Mouse (Mus musculus) cerebellum, postnatal 14 days (tissue): Measurements from ENCODE around the gene Josd2.

Experiments
- DNase-seq, 2 experiments: peaks; one replicate each; pipeline ENCODE4 v3.0.0; 2021; ENCODE audit warnings: mixed read lengths in 2 of 2

Josd2 gene

GRCm38 (mm10) chr7:44472961-44473646 lies 5.3 kb downstream of the Josd2 start:
- peak in 1 of 2 experiments; percentile 40 for DNase-seq

- DNase-seq: peak; percentile 47 to 64
These were observed 6.6 kb downstream of the Josd2 start for GRCm38 (mm10) chr7:44474419-44474818.

- DNase-seq: peak in 1 of 2 experiments; percentile 14
These were observed 7.3 kb downstream of the Josd2 start for GRCm38 (mm10) chr7:44475046-44475614.

GRCm38 (mm10) chr7:44482836-44483435 lies 15.2 kb downstream of the Josd2 start:
- DNase-seq: no peak

GRCm38 (mm10) chr7:44484109-44484508 lies 16.3 kb downstream of the Josd2 start:
- DNase-seq: no peak

GRCm38 (mm10) chr7:44484841-44485571 lies 17.2 kb downstream of the Josd2 start:
- DNase-seq: peak; percentile 91 to 93

- no peak for DNase-seq
These were observed 17.9 kb downstream of the Josd2 start for GRCm38 (mm10) chr7:44485572-44486195.

- DNase-seq: no peak
These were observed 19.3 kb downstream of the Josd2 start for GRCm38 (mm10) chr7:44486927-44487575.

- DNase-seq: no peak
These were observed 20.2 kb downstream of the Josd2 start for GRCm38 (mm10) chr7:44487936-44488335.

GRCm38 (mm10) chr7:44488545-44488944 lies 20.8 kb downstream of the Josd2 start:
- DNase-seq: no peak

- no peak for DNase-seq
These were observed 22.5 kb downstream of the Josd2 start for GRCm38 (mm10) chr7:44490281-44490680.

GRCm38 (mm10) chr7:44491391-44491790 lies 23.6 kb downstream of the Josd2 start:
- no peak for DNase-seq

- DNase-seq: no peak
These were observed 24.5 kb downstream of the Josd2 start for GRCm38 (mm10) chr7:44492166-44492826.

- no peak for DNase-seq
These were observed 26.9 kb downstream of the Josd2 start for GRCm38 (mm10) chr7:44494681-44495080.

- DNase-seq: peak in 1 of 2 experiments; percentile 34
These were observed 27.3 kb downstream of the Josd2 start for GRCm38 (mm10) chr7:44495086-44495485.

GRCm38 (mm10) chr7:44495992-44496770 lies 28.4 kb downstream of the Josd2 start, which contains the start of the genes Emc10 and Fam71e1:
TSS of gene Emc10 (minus strand) at chr7:44496529.
TSS of gene Fam71e1 (plus strand) at chr7:44496581.
- DNase-seq: peak; percentile 99 to 100

GRCm38 (mm10) chr7:44496771-44497109 lies 29.0 kb downstream of the Josd2 start:
- DNase-seq: no peak

GRCm38 (mm10) chr7:44497361-44498055 lies 29.7 kb downstream of the Josd2 start:
- DNase-seq: peak in 1 of 2 experiments; percentile 36

- DNase-seq: no peak
These were observed 31.1 kb downstream of the Josd2 start for GRCm38 (mm10) chr7:44498922-44499321.

GRCm38 (mm10) chr7:44500046-44500445 lies 32.3 kb downstream of the Josd2 start:
- no peak for DNase-seq
